Mouse (Mus musculus) liver, embryonic 14.5 days (tissue): ENCODE measurements around the gene Mtmr14.

ENCODE experiments used
- CTCF ChIP-seq: IDR thresholded peaks from 2 replicates; pipeline ENCODE4 v1.5.1; 2016; ENCODE audit warnings: antibody characterized with exemption, low read depth, control low read depth
- EP300 ChIP-seq: IDR thresholded peaks from 2 replicates; pipeline ENCODE4 v1.6.1; 2016; ENCODE audit warnings: antibody characterized with exemption, low read depth

DNA sequence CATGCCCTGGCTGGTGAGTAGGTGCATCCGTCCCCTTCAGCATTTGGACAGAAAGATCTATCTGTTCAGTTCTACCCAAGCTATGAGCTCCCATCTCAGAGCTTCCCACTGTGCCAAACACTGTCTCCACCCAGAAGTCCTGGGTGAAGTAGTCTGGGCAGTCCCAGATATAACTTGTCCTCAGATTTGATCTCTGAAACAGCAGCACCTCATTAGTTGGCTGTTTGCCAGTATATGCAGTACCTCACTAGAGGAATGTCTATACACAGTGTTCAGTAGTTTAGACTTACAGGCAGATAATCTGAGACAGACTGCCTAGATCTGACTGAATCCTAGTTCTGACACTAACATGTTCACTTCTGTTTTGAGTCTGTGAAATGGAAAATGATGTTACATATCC lies 91.8 kb downstream of the Mtmr14 start:
- TF ChIP-seq EP300, result no peak
- no peak for TF ChIP-seq CTCF
